Comparison of ENCODE assay signal across 8 mouse cellular contexts in the genomic region with DNA sequence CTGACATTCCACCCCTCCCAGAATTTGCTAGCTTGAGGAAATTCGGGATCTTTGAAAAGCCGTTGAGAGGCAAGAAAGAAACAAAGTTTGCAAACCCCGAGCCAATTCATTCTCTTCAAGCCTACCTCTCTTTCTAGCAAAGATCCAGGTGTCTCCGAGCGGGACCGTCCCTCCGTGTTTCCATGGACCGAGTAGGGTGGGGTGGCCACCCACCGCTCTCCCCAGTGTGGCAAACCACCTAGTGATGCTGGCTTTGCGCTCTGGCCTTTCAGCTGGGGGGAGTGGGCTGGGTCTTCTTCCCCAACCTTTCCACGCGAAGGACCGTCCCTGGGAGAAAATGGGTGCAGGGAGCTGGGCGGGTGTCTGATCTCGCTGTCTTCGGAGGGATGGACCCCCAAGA. TPM values are rescaled to one million over a fixed set of nuclear protein-coding genes. Genes with fewer than 3 reads are reported as not detected.
DNase-seq lines count a peak whose midpoint lies in the region; ATAC-seq lines count a peak whose summit lies in the region.

No protein-coding gene starts in this region.

- no peaks in the 10 kb centered on the region for H3K9me3 ChIP-seq in lung, embryonic 16.5 days (ENCODE audit: control insufficient read depth, low read length)
- no peaks in the 10 kb centered on the region for H3K9me3 ChIP-seq in hindbrain, embryonic 12.5 days (replicated peaks)
- no peaks in the 10 kb centered on the region for H3K9me3 ChIP-seq in midbrain, embryonic 13.5 days

- under 1% methylated on average over 16 of the region's 16 CpGs for WGBS in lung, embryonic 16.5 days
- WGBS in hindbrain, embryonic 12.5 days = 0% methylated on average over 16 of the region's 16 CpGs
- WGBS in midbrain, embryonic 13.5 days = under 1% methylated on average over 16 of the region's 16 CpGs

- no peaks in the 10 kb centered on the region for H3K36me3 ChIP-seq in lung, embryonic 16.5 days (ENCODE audit: control insufficient read depth, insufficient read depth, low read length)
- no peaks in the 10 kb centered on the region for H3K36me3 ChIP-seq in hindbrain, embryonic 12.5 days
- H3K36me3 ChIP-seq in midbrain, embryonic 13.5 days = no peaks in the 10 kb centered on the region

- peak overlapping the region; percentile 63 for H3K4me3 ChIP-seq in lung, embryonic 16.5 days (ENCODE audit: low read length)
- H3K4me3 ChIP-seq in hindbrain, embryonic 12.5 days = peak overlapping the region; percentile 49
- peak overlapping the region; percentile 53 for H3K4me3 ChIP-seq in midbrain, embryonic 13.5 days (replicated peaks)

- H3K9ac ChIP-seq in lung, embryonic 16.5 days (ENCODE audit: low read length) = peak overlapping the region; percentile 72
- peak overlapping the region; percentile 57 for H3K9ac ChIP-seq in hindbrain, embryonic 12.5 days
- peak overlapping the region; percentile 62 for H3K9ac ChIP-seq in midbrain, embryonic 13.5 days (replicated peaks)

- peak overlapping the region; percentile 96 for H3K4me2 ChIP-seq in lung, embryonic 16.5 days (ENCODE audit: low read depth, low read length)
- peak overlapping the region; percentile 89 for H3K4me2 ChIP-seq in hindbrain, embryonic 12.5 days (replicated peaks)
- H3K4me2 ChIP-seq in midbrain, embryonic 13.5 days (replicated peaks) = peak overlapping the region; percentile 90

- H3K4me1 ChIP-seq in lung, embryonic 16.5 days (replicated peaks; ENCODE audit: control insufficient read depth, insufficient read depth, low read length) = peaks cover 27% of the 10 kb centered on the region
- peaks cover 37% of the 10 kb centered on the region for H3K4me1 ChIP-seq in hindbrain, embryonic 12.5 days
- peaks cover 41% of the 10 kb centered on the region for H3K4me1 ChIP-seq in midbrain, embryonic 13.5 days (replicated peaks)

- peak; percentile 26 for ATAC-seq in lung, embryonic 16.5 days (ENCODE audit: low read depth)
- ATAC-seq in hindbrain, embryonic 12.5 days (ENCODE audit: low FRiP score) = peak; percentile 42
- no peak; the same call in 1 of the 2 replicates for ATAC-seq in midbrain, embryonic 13.5 days

- no peaks in the 10 kb centered on the region for H3K27me3 ChIP-seq in lung, embryonic 16.5 days (ENCODE audit: control insufficient read depth, insufficient read depth, low read depth, low read length)
- H3K27me3 ChIP-seq in hindbrain, embryonic 12.5 days = peaks cover 18% of the 10 kb centered on the region
- H3K27me3 ChIP-seq in midbrain, embryonic 13.5 days = peaks cover 20% of the 10 kb centered on the region

- peak; percentile 18 for DNase-seq in cerebellum, adult 11 months
- DNase-seq in cerebellum, adult 9-11 months = no peak
- no peak for DNase-seq in lung, postnatal 10 days
- DNase-seq in layer of hippocampus, adult 9-10 months (ENCODE audit: low spot score) = no peak
- no peak for DNase-seq in layer of hippocampus, postnatal 36 days

- H3K27ac ChIP-seq in lung, embryonic 16.5 days (ENCODE audit: low read length) = peak overlapping the region; percentile 69
- H3K27ac ChIP-seq in hindbrain, embryonic 12.5 days = 0 out of 2 replicates have a peak overlapping the region, but pooled peaks have one; percentile 17
- no peak overlapping the region for H3K27ac ChIP-seq in midbrain, embryonic 13.5 days

RNA-seq across cellular contexts. Expression of a gene that starts 0.3 kb away (rescaled TPM):
- 7.7 and 9.0 TPM in 2 replicates for polyA plus RNA-seq in lung, embryonic 16.5 days (2015; fragmentation: Nextera tagmentation; extraction: Ambion mirVana)
- polyA plus RNA-seq in hindbrain, embryonic 12.5 days (2016; fragmentation: Nextera tagmentation; extraction: Ambion mirVana) = 12.2 and 16.3 TPM in 2 replicates
- 7.8 and 8.2 TPM in 2 replicates for polyA plus RNA-seq in midbrain, embryonic 13.5 days (2015; fragmentation: Nextera tagmentation; extraction: Ambion mirVana)
- 10 to 100 TPM; 67.8 to 72.1 TPM for total RNA-seq in layer of hippocampus, postnatal 36 days (2021)
